Mouse (Mus musculus): ENCODE results near the gene Cenpm.

Cenpm gene

DNA sequence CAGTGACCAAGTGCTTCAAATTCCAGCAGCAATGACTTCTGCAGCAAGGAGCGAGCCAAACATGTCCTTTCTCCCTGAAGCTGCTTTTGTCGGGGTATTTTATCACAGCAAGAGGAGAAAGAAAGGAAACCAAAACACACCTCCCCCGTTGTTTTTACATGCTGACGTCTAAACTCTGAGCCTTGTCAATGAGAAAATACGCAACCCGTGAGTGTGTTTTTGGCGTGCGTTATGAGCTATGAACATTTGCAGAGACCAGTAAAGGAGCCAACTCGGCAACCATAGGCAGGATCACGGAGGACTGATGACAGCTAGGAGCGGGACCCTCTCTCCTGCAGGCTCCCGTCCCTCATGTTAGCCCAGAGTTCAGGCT is 820 bp downstream of the Cenpm start:
- DNase-seq (ENCODE audit: inconsistent ontology term), result peak; percentile 20

DNA sequence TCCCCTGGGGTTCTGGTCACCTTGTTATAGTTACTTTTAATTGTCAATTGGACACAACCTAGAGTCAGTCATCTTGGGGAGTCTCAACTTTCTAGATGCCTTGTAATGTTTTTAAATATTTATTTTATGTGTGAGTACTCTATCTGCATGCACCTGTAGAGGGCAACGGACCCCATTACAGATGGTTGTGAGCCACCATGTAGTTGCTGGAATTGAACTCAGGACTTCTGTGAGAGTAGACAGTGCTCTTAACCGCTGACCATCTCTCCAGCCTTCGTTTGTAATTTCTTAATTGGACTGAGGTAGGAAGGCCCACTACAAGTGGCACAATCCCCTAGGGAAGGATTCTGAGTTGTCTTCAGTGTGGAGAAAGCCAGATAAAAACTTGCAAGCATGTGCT is 1.2 kb downstream of the Cenpm start:
- DNase-seq (ENCODE audit: inconsistent ontology term), result no peak

DNA sequence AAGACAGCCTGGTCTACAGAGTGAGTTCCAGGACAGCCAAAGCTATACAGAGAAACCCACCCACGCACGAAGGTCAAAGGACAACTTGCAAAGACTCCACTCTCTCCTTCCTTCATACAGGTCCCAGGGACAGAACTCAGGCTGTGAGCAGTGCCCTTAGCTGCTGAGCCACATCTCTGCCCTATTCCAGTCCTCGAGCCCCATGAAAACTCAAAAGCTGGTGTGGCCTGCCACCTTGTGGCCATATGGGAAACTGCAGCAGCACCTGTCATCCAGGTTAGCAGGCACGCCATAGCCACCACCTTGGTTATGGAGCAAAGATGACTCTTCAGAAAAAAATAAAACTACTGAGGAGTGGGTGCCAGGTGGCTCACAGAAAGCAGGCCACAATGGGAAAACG is 8.0 kb downstream of the Cenpm start:
- peak; percentile 61 for DNase-seq (ENCODE audit: inconsistent ontology term)

DNA sequence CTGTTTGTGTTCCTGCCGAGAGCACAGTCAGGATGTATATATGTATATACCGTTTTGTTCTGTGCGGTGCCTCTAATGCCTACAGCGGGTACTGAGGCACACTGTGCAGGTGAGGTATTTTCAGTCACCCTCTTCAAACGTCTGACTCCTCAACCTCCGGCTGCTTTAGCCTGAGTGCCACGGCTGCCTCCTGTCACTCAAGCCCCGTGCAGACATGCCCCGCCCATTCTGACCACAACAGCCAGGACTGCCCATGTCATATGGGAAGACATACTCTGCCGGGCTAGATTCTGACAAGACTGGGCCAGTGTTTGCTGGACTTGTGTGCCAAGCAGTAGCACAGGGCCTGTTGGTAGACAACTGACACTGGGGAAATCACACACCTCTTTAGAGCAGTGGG is 8.9 kb downstream of the Cenpm start:
- DNase-seq (ENCODE audit: inconsistent ontology term), result no peak

DNA sequence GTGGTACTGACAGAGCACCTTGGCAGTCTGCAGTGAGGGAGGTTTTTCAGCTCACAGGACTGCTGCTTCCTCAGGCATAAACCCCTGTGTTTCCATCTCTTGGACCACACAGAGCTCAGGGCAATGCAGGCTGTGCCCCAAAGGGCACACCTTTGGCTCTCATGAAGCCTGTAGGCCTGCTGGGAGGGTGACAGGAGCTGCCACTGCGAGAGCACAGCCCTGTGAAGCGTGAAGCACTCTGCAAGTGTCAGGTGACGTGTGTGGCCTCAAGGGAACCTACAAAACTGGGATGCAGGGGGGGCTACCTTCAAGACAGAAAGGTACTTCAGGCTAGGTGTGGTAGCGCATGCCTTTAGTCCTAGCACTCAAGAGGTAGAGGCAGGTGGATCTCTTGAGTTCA is 11.9 kb downstream of the Cenpm start:
- no peak for DNase-seq (ENCODE audit: inconsistent ontology term)

DNA sequence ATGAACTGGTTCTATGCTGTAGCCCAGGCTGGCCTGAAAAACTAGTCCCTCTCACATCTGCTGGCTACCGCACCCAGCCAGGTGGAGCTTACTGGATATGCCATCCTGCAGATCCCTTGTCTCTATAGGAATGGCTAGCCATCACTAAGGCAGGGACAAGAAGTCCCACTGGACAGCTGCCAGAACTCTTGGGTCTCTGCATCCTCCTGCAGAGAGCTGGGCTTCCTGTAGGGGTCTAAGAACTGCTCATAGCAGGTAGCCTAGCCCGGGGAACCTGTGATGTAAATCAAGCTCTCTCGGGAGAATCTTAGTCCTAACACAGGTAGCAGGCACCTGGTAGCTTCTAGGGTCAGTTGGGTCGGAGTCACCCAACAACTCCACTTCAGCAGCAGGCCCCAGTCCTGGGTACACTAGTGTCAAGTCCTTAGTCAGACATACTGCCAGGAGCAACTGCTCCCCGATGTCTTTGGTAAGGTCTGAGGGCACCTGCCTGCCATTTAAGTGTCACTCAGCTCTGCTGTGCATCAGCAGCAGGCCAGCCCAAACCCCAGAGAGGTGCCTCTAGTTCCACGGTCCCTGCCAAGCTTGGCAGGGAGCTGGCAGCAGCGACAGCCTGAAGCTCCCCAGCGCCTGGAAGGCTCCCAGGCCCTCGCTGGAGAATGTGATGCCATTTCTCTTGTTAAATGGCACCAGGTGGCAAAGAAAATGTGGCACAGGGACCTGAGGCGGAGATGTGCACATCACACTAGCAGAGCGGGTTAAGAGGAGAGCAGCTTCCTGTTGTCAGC is 12.8 kb downstream of the Cenpm start:
- DNase-seq (ENCODE audit: inconsistent ontology term), result no peak

DNA sequence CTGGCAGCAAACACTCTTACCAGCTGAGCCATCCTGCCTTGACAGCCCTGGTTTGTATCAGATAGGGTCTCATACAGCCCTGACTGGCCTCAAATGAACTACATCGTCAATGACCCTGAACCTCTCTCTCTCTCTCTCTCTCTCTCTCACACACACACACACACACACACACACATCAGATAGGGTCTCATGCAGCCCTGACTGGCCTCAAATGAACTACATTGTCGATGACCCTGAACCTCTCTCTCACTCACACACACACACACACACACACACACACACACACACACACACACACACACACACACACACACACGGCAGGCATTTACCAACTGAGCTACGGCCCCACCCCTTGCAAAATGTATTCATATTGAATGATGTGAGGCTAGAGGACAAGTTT is 13.4 kb downstream of the Cenpm start:
- no peak for DNase-seq (ENCODE audit: inconsistent ontology term)

DNA sequence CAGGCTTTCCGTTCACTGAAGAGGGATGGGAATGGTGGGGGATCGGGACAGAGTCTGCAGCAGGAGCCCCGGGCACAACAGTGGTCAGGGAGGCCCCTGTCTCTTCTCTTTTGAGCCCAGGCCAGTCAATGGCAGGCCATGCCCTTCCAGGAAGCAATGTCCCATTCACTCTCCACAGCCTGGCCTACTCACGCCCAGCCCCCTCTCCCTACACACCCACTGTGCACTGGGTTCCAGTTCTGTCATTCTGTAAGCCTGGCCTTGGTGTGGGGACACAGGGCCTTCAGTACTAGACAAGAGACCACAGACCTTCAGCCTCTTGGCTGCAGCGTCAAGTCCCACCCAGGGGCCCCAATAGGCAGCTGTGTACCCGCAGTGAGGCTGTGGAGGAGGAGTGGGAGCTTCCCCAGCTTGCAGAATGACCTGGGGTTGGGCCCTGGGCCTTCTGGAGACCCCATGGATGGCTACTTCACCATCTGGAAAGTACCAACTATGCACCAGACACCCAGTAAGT is 14.4 kb downstream of the Cenpm start:
- no peak for DNase-seq (ENCODE audit: inconsistent ontology term)

DNA sequence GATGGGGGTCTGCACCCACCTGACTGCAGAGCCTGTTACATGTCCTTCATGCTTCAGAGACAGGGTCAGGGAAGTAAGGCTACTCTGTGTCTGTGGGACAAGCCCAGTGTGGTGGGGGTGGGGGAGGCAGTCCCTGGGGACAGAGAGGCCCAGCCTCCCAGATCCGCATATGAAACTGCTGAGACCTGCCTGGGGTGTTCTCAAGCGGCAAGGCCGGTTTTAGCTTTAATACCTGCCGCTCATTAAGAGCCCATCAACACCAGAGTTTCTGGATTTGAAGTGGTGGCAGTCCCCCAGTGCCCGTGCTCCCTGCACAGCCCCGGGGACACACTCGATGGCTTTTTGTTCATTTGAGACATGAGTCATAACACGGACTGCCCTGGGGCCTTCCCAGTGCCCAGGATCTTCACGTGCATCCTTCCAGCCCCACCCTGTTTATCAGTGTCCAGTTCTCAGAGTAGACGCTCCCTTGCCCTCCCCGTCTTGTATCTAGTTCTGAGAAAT is 15.0 kb downstream of the Cenpm start:
- no peak for DNase-seq (ENCODE audit: inconsistent ontology term)

DNA sequence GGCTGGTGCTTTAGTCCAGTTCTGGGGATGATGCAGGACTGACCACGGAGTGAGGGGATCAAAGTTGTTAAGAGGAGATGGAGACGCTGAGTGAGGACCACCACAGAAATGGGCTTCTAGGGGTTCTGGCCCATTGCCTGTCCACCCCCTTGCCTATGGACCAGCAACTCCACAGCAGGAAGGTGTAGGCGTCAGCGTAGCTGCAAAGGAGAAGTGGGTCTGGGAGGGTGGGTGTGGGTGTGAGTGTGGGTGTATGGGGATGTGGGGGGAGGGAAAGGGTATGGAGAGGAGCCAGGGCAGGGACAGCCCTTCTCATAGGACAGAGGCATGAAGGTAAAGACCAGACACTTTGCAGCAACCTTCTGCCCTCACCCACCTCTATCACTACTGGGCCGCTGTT is 18.8 kb downstream of the Cenpm start:
- no peak for DNase-seq (ENCODE audit: inconsistent ontology term)

DNA sequence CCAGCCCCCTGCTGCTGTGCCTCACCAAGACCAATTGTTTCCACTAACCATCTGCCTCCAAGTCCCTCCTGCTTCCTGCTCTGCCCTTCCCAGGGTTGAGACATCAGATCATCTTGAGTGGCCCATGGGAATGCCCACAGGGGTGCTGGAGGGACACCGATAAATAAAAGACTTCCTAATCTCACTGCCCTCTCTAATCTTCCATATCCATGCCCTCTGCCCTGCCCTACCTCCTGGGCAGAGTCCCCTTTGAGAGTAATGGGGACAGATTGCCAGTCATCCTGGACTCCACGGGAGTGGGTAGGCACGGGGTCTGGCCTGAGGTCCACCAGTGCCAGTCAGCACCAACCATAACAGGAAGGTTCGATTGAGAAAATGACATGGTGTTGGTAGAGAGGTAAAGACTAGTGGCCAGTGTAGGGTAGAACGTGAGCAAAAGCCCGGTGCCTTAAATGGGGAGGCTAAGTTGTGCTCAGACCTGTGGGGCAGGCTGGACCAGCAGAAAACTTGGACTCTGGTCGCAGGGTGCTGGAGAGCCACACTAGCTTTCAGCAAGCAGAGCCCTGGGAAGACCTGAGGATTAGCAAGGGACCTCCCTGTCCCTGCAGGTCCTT is 19.8 kb downstream of the Cenpm start:
- DNase-seq (ENCODE audit: inconsistent ontology term), result no peak

DNA sequence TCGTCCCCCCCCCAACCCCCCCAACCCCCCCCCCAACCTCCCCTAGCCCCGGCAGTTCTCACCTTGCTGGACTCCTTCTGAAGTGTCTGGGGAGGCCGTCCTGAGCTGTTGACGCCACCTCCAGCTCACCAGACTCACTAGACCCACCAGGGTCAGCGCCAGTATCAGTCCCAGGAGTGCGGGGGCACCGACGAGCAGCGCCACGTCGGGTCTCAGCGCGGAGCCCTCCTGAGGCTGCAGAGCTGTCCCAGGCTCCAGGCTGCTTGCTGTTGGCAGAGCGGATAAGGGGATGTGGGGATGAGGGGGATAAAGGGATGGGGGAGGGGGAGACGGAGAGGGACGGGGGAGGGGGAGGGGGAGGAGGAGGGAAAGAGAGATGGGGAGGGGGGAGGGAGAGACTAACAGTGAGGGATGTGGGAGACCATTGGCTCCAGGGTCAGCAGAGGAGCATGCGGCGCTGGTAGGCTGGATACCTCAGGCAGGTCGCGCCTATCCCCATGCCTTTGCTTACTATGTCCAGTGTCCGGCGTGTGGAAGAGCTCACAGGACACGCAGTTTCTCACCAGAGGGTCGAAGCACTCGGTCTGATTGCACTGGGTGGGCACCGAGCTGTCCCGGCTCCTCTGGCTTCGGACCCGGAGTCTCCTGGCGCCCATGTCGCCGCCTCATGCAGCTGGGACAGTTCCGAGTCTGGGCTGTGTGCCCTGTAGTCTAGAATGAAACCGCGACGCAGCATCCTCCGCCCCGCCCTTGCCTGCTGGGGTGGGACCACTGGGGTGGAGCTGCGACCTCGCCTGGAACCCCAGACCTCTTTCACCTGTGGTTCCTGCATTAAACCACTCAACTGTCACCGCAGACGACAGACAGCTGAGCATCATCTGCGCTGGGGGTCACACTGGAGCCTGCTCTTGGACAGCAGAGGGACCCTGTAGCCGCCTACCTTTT is 20.6 kb downstream of the Cenpm start, which contains the start of gene Tnfrsf13c:
TSS of gene Tnfrsf13c (minus strand) at position 713 of the 945 bp plus-strand sequence.
- DNase-seq (ENCODE audit: inconsistent ontology term), result peak; percentile 54

DNA sequence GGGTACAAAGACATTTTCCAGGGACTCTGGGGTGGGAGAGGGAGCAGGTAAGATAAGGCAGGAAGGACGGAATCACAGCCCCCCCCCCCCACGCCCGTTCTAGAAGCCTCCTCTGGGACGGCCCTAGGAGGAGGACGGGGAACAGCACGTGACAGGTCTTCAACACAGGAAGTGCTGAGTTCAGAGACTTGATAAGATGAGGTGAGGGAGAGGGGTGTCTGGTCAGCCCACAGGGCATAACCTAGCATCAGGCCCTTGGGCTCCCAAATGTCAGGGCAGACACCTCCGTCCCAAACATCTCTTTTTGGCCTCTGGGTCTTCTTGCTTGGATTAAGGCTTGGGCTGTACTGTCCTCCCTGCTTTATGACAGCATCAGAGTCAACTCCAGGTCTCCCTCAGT is 21.3 kb downstream of the Cenpm start:
- no peak for DNase-seq (ENCODE audit: inconsistent ontology term)

DNA sequence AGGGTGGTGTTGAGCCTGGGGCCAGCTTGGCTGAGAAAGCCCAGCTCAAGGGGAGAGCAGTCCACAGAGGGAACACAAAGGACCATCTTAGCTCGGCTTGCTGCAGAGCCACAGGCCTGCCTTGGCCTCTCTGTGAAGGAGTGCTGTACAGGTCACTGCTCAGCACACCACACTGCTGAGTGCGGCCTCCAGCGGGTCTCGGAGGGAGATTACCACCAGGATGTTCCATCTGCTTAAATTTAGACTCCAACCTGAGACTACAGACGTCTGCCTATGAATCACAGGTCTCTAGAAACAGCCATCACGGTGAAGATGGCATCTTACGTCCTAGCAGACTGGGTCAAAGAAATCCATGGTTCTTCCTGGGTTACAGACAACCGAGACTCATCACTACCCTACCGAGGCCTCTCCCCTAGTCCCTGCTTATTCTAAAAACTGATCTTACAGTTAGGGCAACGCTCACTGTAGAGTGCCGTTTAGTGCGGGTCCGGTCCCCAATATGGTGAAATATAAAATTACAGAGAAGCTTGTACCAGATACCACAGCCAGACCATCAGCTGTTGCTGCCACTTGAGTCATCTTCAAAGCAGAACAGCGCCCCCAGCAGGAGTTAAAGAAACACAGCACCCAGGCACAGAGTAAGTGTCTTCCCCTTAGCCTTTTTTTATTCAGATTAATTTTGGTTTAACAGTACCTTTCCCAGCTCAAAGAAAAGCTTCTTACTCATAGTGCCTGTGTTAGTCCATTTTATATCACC is 23.3 kb downstream of the Cenpm start:
- DNase-seq (ENCODE audit: inconsistent ontology term), result no peak

DNA sequence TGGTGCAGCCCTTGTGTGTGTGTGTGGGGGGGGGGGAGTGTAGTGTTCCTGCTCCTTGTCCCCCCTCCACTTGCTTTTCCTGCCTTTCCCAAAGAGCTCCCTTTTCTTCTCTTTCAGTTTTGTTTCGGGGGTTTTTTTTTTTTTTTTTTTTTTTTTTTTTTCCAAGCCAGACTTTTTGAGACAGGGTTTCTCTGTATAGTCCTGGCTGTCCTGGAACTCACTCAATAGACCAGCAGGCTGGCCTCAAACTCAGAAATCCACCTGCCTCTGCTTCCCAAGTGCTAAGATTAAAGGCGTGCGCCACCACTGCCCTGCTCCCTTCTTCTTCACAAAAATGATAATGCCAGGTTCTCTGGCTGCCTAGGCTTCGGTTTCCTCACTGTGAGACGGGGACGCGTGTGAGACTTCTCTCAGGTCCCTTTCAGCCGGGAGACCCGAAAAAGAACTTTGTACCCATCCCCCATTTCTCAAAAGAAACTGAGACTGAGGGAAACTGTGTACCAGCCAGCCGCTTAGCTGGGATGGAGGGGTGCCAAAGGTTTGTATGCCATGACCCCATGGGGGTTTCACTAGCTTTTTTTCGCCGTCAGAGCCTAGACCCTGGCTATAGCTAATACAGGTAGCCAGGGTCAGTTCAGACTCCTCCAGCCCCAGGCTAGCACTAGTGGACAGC is 24.4 kb downstream of the Cenpm start:
- DNase-seq (ENCODE audit: inconsistent ontology term), result no peak

DNA sequence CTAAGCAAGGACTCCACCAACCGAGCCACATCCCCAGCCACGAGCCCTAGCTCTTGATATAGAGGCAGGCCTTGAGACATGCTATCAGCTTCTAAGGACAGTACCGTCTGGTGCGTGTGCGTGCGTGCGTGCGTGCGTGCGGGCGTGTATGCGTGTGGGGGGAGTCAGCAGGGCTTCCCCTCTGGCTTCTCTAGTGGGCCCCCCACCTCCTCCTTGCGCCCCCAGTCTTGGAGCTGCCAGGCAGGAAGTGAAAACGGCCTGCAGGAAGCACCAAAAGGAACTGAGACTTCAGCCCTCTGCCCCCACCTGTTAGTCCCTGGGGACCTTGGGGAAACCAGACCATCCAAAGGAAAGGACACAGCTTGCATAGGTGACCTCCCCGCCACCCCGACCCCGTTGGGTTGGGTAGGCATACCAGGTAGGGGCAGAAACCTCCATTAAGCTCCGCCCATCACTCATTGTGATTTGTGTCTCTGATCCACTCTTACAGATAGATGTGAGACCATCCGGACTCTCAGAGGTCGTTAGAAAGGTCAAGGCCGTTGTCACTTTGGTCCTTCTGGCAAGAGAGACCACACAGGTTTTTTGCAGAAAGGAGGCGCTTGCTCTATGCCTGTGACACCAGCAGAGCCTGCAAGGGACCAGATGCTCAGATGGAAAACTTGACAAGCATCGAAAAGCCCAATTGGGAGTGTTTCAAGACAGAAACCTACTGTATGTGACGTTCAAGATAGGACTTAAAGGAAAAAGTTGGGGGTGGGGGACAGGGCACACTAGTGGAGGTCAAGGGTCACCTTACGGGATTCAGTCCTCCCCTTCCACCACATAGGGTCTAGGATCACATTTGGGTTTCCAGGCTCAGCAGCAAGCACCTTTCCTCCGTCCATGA is 25.5 kb downstream of the Cenpm start:
- no peak for DNase-seq (ENCODE audit: inconsistent ontology term)

DNA sequence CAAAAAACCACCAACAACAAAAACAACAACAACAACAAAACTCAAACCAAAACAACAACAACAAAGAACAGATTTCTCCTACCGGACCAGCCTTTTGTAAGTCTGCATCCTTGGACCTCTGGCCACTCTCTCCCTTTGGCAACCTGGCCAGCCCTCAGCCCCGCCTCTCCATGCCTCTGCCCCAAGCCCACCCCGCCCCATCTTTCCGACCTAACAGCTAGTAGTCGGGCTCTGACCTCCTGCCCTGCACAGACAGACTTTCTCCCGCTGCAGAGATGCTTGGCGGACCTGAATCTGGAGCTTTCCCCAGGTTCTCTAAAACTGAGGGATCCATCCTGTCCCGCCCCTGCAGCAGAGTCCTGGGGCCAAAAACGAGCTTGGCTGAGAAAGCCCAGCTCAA is 26.6 kb downstream of the Cenpm start:
- DNase-seq (ENCODE audit: inconsistent ontology term), result no peak

DNA sequence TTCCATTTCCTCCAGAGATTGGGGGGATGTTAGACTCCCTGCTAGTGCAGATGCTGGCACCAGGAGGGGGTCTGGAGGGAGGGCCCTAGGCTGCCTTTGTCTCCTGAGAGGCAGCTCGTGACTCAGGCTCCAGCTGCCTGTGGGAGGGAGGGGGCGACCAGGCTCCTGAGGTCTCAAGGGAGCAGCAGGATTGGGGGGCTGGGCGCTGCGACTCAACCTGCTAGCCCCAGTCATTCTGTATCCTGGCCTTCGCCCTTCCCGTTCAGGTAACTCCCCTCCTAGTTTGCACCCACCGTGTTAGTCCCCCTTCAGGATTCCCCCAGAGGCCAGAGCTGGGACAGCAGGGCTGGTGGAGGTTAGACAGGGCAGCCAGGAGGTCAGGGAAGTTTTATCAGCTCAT is 27.5 kb downstream of the Cenpm start:
- no peak for DNase-seq (ENCODE audit: inconsistent ontology term)

DNA sequence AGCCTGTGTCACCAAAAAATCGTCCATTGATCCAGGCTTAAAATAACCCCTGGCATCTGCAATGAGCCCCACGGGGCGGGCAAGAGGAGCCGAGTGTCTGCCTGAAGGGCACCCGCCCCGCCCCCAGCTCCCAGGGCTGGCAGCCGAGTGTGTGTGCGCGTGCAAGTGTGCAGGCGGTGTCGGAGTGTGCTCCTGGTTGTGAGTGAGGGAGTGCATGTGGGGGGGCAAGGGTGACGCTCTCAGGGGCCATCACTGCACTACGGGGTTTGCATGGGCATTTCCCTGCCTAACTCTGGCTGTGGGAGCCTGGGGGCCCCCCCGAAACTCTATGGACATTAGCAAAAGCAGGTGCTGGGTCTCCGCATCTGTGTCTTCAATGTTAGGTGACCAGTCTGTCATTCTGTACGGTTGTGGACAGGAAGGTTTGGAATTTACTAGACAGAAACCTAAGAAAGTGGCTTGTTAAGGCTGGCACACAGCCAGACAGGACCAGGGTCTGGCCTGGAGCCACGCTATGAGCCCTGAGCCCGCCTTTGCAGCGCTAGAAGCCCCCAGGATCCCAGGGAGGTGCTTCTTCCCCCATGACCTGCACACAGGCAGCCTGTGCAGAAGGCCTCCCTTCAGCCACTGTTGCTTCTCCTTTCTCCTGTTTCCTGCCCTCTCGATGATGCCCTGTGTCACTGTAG is 28.3 kb downstream of the Cenpm start:
- no peak for DNase-seq (ENCODE audit: inconsistent ontology term)

All from Muller cell, postnatal 12 days (primary cell).